Mouse (Mus musculus) heart, postnatal 0 days (tissue): ENCODE measurements around the gene Gldc. TPM values are rescaled to one million over a fixed set of nuclear protein-coding genes. Genes with fewer than 3 reads are reported as not detected.

Source experiments
- ATAC-seq: fragments of 200-750 bp; cut with Nextera tagmentation; 2 replicates; pipeline ENCODE4 v1.8.0; 2017; ENCODE audit warnings: low read depth, moderate number of reproducible peaks, moderate library complexity; ENCODE audit not compliant: insufficient read depth
- DNase-seq: peaks from one replicate; pipeline ENCODE4 v3.0.0-alpha.2; 2016; ENCODE audit warnings: low spot score
- H3K27ac ChIP-seq: fragments of 300-500 bp; sonication (generic); 2 replicates; pipeline ENCODE4 v1.5.1; 2014; ENCODE audit warnings: low read depth, mild to moderate bottlenecking
- H3K27me3 ChIP-seq: fragments of 300-500 bp; sonication (generic); 2 replicates; pipeline ENCODE4 v1.6.1; 2014; ENCODE audit warnings: low read length, mixed read lengths; ENCODE audit not compliant: control insufficient read depth, insufficient read depth
- H3K36me3 ChIP-seq: fragments of 300-500 bp; sonication (generic); replicated peaks from 2 replicates; pipeline ENCODE4 v1.6.1; 2014; ENCODE audit warnings: low read length, mixed read lengths; ENCODE audit not compliant: control insufficient read depth, insufficient read depth
- H3K4me1 ChIP-seq: fragments of 300-500 bp; sonication (generic); 2 replicates; pipeline ENCODE4 v1.6.1; 2014; ENCODE audit warnings: antibody characterized with exemption; ENCODE audit not compliant: control insufficient read depth, insufficient read depth
- H3K4me2 ChIP-seq: fragments of 300-500 bp; sonication (generic); 2 replicates; pipeline ENCODE4 v1.6.1; 2014; ENCODE audit warnings: low read depth, mild to moderate bottlenecking, low read length, moderate library complexity
- H3K4me3 ChIP-seq: fragments of 300-500 bp; sonication (generic); 2 replicates; pipeline ENCODE4 v1.5.1; 2014; ENCODE audit warnings: low read depth, low read length
- H3K9ac ChIP-seq: fragments of 300-500 bp; sonication (generic); replicated peaks from 2 replicates; pipeline ENCODE4 v1.6.1; 2014; ENCODE audit warnings: low read depth, low read length, mixed read lengths
- H3K9me3 ChIP-seq: fragments of 300-500 bp; sonication (generic); replicated peaks from 2 replicates; pipeline ENCODE4 v1.6.1; 2016; ENCODE audit warnings: low read length; ENCODE audit not compliant: control insufficient read depth
- CTCF ChIP-seq: IDR thresholded peaks from 2 replicates; pipeline ENCODE4 v1.5.1; 2016; ENCODE audit warnings: antibody characterized with exemption, control low read depth, low read depth
- EP300 ChIP-seq: IDR thresholded peaks from 2 replicates; pipeline ENCODE4 v1.6.1; 2016; ENCODE audit warnings: antibody characterized with exemption, low read depth
- WGBS: fragments of 180-500 bp; shearing (Covaris S2); extraction: QIAGEN DNeasy Blood & Tissue Kit; methylation state at CpG from one replicate; pipeline ENCODE4 v1.1.7; 2014; 5-methylcytosine and 5-hydroxymethylcytosine counted together
- polyA plus RNA-seq: library from polyadenylated mRNA; unstranded; fragments of >200 nt; fragmentation: Nextera tagmentation; extraction: Ambion mirVana; gene quantifications from 2 replicates; pipeline ENCODE4 v1.2.1, GENCODE M21; 2015
- total RNA-seq: library from RNA; depleted of rRNA; stranded (reverse); fragments of >200 nt; gene quantifications from 2 replicates; pipeline ENCODE4 v1.2.3, GENCODE M21; 2014; ENCODE audit warnings: low replicate concordance

Gene Gldc
- total and polyA plus RNA-seq, 2 experiments from 2014 or later: 0.25 to 2.0 TPM

DNA sequence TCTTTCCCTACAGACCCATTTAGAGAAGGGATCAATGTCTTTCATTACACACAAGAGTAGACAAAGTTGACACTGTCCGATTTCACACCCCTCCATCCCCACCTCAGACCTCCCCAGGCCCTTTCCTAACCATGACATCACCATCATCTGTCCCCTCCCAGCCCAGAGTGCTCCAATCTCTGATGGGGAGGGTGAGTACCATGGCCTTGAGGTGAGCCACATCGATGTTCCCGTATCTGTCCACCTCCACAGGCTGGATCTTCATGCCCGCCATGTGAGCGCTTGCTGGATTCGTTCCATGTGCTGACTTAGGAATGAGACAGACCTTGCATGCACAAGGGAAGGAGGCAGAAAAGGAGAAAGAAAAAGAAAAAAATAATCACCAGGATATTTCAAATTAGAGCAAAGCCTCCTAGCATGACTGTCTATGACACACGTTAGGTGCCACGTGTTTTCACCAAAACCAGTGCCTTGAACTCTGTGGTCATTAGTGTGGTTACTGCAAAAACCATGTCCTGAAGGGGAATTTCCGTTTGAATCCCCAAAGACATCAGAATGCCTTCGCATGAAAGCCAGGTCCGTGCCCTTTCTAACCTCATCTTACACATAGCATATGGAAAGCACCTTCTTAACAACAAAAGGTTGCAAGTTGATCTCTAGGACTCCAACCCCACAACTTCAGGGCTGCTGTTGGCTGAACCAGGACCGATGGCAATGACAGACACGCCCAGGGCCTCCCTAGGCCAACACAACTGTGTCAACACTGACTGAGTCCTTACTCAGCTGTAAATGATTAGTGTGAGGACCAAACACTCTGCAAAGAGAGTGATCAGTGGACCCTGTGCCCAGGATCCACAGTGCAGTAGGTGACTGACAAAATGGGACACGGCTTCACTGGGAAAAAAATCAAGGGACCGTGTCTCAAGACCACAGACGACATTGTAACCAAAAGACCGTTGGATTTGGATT is 56.6 kb downstream of the Gldc start:
- DNase-seq (no peak), ATAC-seq (no peak)
- WGBS: 81% methylated on average over 17 of the region's 17 CpGs
- no peaks in the 10 kb centered on the region for H3K36me3 ChIP-seq
- TF ChIP-seq EP300 (no peak), CTCF (no peak)
- H3K4me2 ChIP-seq: no peak overlapping the region
- H3K27me3 ChIP-seq: no peaks in the 10 kb centered on the region
- H3K9me3 ChIP-seq: no peaks in the 10 kb centered on the region
- H3K4me1 ChIP-seq: 0 out of 2 replicates have a peak, but pooled peaks cover 6% of the 10 kb centered on the region
- H3K27ac ChIP-seq: no peak overlapping the region
- no peak overlapping the region for H3K4me3 ChIP-seq
- no peak overlapping the region for H3K9ac ChIP-seq

GRCm38 (mm10) chr19:30117775-30118174 is 57.5 kb downstream of the Gldc start:
- no peak overlapping the region for H3K4me2 ChIP-seq
- H3K36me3 ChIP-seq: no peaks in the 10 kb centered on the region
- 53% methylated on average over 9 of the region's 9 CpGs for WGBS
- TF ChIP-seq CTCF (no peak), EP300 (no peak)
- no peaks in the 10 kb centered on the region for H3K27me3 ChIP-seq
- peak; percentile 54 for DNase-seq
- ATAC-seq: peak; percentile 53; the same call in 1 of the 2 replicates
- no peak overlapping the region for H3K27ac ChIP-seq
- H3K9ac ChIP-seq: no peak overlapping the region
- no peaks in the 10 kb centered on the region for H3K9me3 ChIP-seq
- H3K4me3 ChIP-seq: no peak overlapping the region
- 0 out of 2 replicates have a peak, but pooled peaks cover 6% of the 10 kb centered on the region for H3K4me1 ChIP-seq

- no peaks in the 10 kb centered on the region for H3K27me3 ChIP-seq
- H3K4me1 ChIP-seq: 0 out of 2 replicates have a peak, but pooled peaks cover 6% of the 10 kb centered on the region
- WGBS: 53% methylated on average over 4 of the region's 4 CpGs
Measured at GRCm38 (mm10) chr19:30117241-30117640, 58.0 kb downstream of the Gldc start.

GRCm38 (mm10) chr19:30115606-30116005 is 59.6 kb downstream of the Gldc start:
- Histone ChIP-seq H3K4me2 (no peak overlapping the region), H3K27ac (no peak overlapping the region), H3K4me1 (0 out of 2 replicates have a peak, but pooled peaks cover 6% of the 10 kb centered on the region), H3K9me3 (no peaks in the 10 kb centered on the region), H3K4me3 (no peak overlapping the region), H3K9ac (no peak overlapping the region), H3K27me3 (no peaks in the 10 kb centered on the region), H3K36me3 (no peaks in the 10 kb centered on the region)
- WGBS: 77% methylated on average over 5 of the region's 5 CpGs
- DNase-seq: no peak
- no peak for ATAC-seq
- TF ChIP-seq EP300: no peak
- TF ChIP-seq CTCF: no peak

More at GRCm38 (mm10) chr19:30117241-30117640, 58.0 kb downstream of the Gldc start:
- DNase-seq (no peak), ATAC-seq (no peak)
- Histone ChIP-seq H3K9ac (no peak overlapping the region), H3K36me3 (no peaks in the 10 kb centered on the region), H3K4me3 (no peak overlapping the region), H3K9me3 (no peaks in the 10 kb centered on the region), H3K27ac (no peak overlapping the region), H3K4me2 (no peak overlapping the region)
- no peak for TF ChIP-seq CTCF
- no peak for TF ChIP-seq EP300

DNA sequence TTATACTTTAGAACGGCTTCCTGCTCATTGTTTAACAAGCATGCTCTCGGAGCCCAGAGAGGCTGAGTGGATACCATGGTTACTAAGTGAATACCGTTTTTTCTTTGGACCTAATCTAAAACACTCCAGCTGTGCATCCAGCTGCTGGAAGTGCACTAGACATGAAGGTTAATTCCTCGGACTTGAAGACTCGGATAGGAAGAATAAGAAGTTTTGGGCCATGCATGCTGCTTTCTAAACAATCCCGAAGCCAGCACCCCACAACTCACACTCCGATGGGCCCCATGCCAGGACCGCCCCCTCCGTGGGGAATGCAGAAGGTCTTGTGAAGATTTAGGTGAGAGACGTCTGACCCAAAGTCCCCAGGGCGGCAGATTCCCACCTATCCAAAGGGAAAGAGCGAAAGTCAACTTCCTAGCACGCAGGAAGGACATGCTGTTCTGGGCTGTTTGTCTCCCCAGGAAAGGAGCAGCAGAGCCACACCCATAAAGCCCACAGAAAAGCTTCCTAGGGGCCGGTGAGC is 60.2 kb downstream of the Gldc start:
- 53% methylated on average over 14 of the region's 14 CpGs for WGBS
- Histone ChIP-seq H3K9ac (no peak overlapping the region), H3K4me1 (0 out of 2 replicates have a peak, but pooled peaks cover 6% of the 10 kb centered on the region), H3K4me2 (peak overlapping the region; percentile 33; the same call in 1 of the 2 replicates), H3K27ac (no peak overlapping the region), H3K4me3 (no peak overlapping the region), H3K9me3 (no peaks in the 10 kb centered on the region), H3K36me3 (no peaks in the 10 kb centered on the region), H3K27me3 (no peaks in the 10 kb centered on the region)
- DNase-seq: no peak
- peak; percentile 55 for ATAC-seq
- no peak for TF ChIP-seq EP300
- no peak for TF ChIP-seq CTCF
